Mouse (Mus musculus) ZHBTc4 (cell line): ENCODE results near the gene Drg2.
A peak's percentile ranks its signal among the peaks of the same experiment; 100 is the strongest.

ENCODE experiments used
- DNase-seq: peaks from one replicate; pipeline ENCODE4 v3.0.0-alpha.2; 2011; ENCODE audit warnings: low read depth, low spot score

The Drg2 gene

DNA sequence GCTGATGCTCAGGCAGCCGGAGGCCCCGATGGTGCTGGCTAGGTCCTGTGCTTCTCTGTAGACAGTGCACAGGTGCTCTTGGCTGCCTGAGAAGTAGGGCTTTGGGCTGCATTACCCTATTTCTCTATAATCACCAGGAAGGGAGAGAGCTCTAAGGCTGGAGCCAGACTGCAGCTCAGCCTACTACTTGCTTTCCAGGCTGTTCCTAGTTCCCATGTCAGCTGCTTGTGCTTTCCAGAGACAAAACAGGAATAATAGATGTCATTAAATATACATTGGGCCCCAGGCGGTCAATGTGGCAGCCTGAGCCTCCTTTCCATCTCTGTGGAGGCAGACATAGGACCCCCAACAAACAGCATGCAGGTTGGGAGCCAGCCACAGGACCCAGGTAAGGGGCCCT is 14.6 kb downstream of the Drg2 start, which contains the start of gene Myo15:
Myo15 (plus strand) TSS at position 301 of the 400 bp plus-strand sequence.
- no peak for DNase-seq

DNA sequence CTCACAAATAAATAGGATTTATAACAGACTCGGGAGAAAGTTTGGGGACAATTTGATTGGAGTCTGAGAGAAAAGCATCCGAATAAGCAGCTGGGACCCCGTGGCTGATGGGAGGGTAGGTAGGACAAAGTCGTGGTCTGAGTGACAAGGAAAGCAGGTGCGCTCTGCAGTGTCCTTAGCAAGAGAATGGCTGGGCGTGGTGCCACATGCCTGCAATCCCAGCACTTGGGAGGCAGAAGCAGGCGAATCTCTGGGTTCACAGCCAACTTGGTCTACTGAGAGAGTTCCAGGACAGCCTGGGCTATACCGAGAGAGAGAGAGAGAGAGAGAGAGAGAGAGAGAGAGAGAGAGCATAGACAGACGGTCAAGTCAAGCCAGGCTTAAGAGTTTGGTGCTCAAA is 16.4 kb downstream of the Drg2 start:
- peak; percentile 75 for DNase-seq

DNA sequence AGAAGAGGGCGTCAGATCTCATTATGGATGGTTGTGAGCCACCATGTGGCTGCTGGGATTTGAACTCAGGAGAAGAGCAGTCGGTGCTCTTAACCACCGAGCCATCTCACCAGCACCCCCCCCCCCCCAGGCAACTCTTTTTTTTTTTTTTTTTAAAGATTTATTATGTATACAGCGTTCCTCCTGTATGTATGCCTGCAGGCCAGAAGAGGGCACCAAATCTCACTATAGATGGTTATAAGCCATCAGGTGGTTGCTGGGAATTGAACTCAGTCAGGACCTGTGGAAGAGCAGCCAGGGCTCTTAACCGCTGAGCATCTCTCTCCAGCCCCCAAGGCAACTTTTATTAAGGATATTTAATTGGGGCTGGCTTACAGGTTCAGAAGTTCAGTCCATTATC is 20.1 kb downstream of the Drg2 start:
- peak; percentile 51 for DNase-seq

DNA sequence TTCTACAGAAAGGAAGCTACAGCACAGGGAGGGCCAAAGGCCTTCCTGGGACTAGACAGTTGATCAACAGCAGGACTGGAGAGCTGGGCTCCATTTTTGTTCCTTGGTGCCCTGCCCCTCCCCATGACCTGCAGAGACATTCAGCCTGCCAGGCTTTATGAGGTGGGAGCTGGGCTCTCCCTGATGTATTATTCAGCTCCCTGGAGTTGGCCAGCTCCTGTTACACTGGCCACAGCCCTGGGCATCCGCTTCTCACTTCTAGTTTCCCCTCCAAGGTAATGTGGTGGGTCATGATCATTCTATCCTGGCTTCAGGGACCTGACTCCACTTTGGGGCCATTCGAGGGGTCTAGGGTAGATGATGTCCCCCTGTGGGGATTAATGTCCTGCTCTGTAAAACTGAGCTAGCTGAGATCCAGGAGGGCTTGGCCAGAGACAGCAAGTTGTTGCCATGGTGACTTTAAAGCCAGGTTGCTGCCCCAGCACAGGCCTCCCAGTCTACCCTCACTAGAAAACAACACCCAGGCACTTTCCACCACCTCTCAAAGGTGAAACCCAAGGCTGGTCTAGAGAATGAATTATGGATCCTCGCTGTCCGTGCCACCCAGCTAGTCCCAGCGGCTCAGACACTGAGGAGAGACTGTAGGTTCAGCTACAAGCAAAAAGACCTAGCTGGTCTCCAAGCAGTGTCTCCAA is 21.4 kb downstream of the Drg2 start:
- DNase-seq, result no peak

DNA sequence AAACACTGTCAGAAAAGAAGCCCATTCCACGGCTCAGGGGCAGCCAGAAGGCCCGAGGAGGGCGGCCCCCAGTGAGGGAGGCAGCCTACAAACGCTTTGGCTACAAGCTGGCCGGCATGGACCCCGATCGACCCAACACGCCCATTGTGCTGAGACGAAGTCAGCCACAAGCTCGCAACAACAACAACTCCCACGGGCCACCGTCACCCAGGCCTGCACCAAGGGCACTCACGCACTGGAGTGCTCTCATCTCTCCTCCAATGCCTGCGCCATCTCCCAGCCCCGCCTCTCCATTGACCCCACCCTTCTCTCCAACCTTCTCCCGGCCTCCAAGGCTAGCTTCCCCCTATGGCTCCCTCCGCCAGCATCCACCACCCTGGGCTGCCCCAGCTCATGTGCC is 23.7 kb downstream of the Drg2 start:
- peak; percentile 88 for DNase-seq

DNA sequence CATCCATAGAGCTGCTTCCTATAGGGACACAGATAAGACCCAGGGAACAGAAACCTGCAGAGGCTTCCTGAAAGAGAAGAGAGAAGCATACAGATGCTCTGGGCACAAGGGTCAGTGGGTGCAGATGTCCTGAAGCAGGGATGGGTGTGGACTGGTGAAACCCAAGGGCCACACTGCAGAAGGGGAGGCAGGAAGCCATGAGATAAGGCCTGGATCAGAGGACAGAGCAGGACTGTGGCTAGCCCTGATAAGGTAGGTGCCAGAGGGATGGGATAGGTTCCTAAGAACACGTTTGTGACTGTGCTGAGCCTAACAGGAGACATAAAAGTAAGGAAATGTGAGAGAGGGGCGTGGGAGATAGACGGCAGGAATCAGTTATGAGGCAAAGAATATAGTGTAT is 31.9 kb downstream of the Drg2 start:
- DNase-seq, result no peak

DNA sequence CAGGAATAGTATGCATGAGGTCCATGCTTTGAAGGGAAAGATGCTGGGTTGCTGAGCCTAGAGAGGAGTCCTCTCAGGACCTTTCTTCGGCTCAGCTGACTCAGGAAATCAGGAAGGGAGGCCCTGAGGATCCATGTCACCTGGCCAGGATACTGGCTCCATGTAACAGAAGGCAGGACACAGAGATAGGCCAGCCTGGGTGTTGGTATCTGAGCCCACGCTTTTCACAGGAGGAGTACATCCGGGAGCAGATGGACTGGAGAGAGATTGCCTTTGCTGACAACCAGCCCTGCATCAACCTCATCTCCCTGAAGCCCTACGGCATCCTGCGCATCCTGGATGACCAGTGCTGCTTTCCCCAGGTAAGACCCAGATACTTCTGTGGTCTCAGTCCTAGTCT is 38.3 kb downstream of the Drg2 start:
- no peak for DNase-seq

DNA sequence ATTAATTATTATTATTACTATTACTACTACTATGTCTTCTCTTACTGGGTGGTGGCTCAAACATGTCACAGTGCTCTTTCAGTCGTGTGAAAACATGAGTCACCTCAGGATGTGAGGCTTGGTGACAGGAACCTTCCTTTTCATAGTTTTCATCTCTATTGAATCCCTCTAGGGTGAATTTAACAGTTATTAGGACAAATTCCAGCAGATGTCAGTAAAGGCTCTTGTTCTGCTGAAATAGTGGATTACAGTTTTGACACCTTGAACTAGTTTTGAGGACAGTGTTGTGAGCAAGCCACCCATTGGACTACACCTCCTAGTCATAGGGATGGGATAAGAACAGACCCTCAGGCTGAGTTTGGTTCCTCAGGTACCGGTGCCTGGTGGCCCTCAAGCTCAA is 41.3 kb downstream of the Drg2 start:
- no peak for DNase-seq

DNA sequence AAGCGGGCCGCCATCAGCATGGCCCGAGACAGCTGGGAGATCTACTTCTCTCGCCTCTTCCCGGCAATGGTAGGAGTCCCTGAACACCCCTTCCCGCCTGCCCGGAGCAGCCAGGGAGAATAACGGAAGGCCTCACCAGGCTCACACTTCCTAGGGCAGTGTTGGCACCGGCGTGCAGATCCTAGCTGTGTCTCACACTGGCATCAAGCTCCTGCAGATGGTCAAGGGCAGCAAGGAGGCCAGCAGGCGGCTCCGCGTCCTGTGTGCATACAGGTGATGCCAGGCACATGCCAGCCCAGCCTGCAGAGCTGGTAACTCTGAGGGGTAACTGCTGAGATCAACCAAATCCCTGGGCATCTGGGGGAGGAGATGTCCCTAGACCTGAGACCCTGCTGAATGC is 52.9 kb downstream of the Drg2 start:
- DNase-seq, result no peak

DNA sequence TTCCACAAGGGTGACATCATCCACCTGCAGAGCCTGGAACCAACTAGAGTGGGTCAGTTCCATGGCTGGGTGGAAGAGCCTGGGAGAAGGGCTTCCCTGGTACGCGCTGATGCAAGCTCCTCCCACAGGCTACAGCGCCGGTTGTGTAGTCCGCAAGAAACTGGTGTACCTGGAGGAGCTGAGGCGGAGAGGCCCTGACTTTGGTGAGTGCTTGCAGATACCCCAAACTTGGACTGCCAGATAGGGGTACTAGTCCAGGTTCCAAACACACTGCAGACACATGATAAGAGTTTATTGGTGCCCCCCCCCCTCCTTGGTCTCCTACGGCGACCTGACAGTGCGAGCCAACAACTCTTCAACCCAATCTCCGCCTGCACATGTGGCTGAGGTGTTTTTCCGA is 54.6 kb downstream of the Drg2 start:
- DNase-seq, result peak; percentile 51

DNA sequence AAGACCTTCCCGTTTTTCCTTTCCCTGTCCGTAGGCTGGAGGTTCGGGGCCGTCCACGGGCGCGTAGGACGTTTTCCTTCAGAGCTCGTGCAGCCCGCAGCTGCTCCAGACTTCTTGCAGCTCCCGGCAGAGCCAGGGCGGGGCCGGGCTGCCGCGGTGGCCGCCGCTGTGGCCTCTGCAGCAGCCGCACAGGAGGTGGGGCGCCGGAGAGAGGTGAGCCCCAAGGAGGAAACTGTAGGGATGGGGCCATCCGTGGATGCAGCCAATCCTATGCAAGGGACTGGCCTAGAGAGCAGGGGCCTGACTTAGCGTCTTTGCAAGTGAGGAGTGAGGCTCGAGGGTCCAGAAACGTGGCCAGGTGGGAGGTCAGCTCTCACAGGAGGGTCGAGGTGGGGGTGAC is 55.1 kb downstream of the Drg2 start:
- DNase-seq, result peak; percentile 41

DNA sequence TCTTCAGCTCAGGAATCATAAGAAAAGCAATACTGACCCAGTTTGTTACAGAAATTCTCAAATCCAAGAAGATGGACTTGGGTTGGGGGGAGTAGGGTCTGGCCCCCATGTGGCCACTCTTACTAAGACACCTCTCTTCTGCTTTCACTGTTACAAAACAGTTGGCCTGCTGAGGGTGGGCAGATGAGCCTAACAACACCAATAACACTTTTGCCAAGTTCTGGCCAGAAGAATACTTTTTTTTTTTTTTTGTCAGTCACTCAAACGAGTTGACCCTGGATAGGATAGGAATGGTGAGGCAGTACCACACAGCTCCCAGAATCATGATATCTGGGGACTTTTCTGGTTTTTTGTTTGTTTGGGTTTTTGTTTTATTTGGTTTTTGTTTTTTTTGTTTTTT is 57.5 kb downstream of the Drg2 start:
- DNase-seq, result no peak

DNA sequence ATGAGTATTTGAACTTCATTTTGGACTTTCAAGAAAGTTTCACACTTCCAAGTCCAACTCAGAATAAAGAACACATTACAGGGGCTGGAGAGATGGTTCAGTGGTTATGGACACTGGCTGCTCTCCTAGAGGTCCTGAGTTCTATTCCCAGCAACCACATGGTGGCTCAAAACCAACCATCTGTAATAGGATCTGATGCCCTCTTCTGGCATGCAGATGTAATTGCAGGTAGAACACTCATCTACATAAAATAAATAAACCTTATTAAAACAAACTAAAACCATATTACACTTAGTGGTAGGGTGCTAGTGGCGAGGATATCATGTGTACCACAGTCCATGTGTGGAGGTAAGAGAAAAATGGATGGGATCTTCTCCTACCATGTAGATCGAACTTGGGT is 58.1 kb downstream of the Drg2 start:
- peak; percentile 44 for DNase-seq

DNA sequence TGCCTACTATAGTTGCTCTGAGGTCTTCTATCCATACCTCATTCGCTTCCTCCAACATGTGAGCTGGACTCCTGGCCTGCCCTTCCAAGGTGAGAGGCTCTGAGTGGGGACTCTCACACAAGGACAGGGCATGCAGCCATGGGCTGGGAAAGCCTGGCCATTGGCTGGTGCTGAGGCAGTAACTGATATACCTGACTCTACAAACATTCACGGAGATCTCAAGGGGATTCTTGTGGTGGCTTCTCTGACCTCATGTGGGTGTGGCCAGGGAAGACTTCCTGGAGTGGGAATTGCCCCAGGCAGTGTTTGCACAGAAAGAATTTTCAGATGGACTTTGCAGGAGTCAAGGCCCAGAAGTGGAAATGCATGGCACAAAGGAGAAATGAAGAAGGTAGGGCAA is 60.5 kb downstream of the Drg2 start:
- peak; percentile 67 for DNase-seq

DNA sequence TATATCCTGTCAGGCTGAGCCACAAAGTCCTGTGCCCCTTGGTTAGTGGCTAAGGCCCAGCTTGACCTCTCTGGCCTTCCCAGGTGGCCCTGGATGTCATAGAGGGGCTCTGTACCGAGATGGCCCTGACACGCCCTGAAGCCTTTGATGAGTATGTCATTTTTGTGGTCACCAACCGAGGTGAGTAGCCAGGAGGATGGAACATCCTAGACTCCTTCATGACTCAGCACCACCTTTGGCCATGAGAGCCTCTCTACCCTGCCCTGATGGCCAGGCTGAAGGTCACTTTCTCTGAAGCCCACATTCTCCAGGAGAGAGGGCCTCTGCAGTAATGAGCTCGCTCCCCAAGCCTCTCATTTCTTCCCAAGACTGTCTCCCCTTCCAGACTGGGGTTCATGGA is 63.9 kb downstream of the Drg2 start:
- DNase-seq, result no peak
